Mouse (Mus musculus): Measurements from ENCODE around the gene Znhit1. TPM values are rescaled to one million over a fixed set of nuclear protein-coding genes. Genes with fewer than 3 reads are reported as not detected.

Gene Znhit1
- polyA plus RNA-seq, 1 experiment from 2014 or later, result 92.9 TPM

DNA sequence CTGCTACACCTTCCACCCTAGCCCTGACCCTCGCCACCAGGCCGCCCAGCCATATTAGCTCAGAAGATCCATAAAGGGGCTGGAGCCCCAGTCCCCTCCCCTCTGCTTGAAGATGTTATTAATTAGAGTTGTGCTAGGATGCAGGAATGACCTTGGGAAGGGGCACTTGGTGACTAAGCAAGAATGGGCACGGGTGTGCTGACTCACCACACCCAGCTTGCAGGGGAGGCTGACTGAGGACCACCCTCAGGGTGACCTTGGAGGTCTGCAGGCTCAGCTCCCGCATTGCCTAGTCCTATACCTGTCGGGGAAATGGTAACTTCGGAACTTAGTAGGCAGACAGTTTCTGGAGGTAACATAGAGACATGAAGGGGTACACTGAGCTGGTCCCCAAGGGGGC is 53.9 kb downstream of the Znhit1 start:
- H3K27ac ChIP-seq (ENCODE audit: low read depth, low read length), result no peak overlapping the region
- no peak overlapping the region for H3K4me3 ChIP-seq (ENCODE audit: low read depth, low read length)
- no peak for ATAC-seq (replicated peaks; ENCODE audit: insufficient number of reproducible peaks, low FRiP score, low TSS enrichment)
- H3K9me3 ChIP-seq (replicated peaks; ENCODE audit: control insufficient read depth, low read length), result no peaks in the 10 kb centered on the region
- no peak overlapping the region for H3K9ac ChIP-seq (ENCODE audit: low read depth, low read length)
- H3K27me3 ChIP-seq (ENCODE audit: control insufficient read depth, insufficient read depth, low read length), result no peaks in the 10 kb centered on the region
- no peaks in the 10 kb centered on the region for H3K4me1 ChIP-seq (ENCODE audit: control insufficient read depth, insufficient read depth, low read length)
- 79% methylated on average over 6 of the region's 6 CpGs for WGBS (ENCODE audit: insufficient replicate concordance)
- H3K4me2 ChIP-seq, result no peak overlapping the region
- no peaks in the 10 kb centered on the region for H3K36me3 ChIP-seq (ENCODE audit: control insufficient read depth, insufficient read depth, low read length)

DNA sequence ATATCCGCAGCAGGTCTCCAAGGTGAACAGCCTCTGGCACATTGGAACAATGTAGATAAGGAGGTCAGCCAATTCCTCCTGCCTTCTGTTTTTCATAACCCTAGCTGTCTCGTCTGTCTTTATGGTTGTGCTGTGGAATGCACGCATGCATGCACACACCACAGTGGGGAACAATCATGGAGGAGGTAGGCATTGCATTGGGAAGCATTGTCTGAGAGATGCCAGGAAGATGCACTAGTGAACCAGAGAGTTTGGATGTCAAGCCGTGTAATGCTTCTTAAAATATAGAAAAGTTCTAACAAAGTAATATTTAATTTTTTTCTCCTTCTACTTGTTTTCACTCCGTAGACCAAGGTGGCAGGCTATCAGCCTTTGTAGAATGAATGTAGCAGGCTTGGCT is 54.9 kb downstream of the Znhit1 start:
- Histone ChIP-seq H3K9ac (ENCODE audit: low read depth, low read length) (no peak overlapping the region), H3K4me2 (no peak overlapping the region), H3K4me1 (ENCODE audit: control insufficient read depth, insufficient read depth, low read length) (no peaks in the 10 kb centered on the region), H3K4me3 (ENCODE audit: low read depth, low read length) (no peak overlapping the region), H3K9me3 (replicated peaks; ENCODE audit: control insufficient read depth, low read length) (no peaks in the 10 kb centered on the region), H3K36me3 (ENCODE audit: control insufficient read depth, insufficient read depth, low read length) (no peaks in the 10 kb centered on the region), H3K27ac (ENCODE audit: low read depth, low read length) (no peak overlapping the region), H3K27me3 (ENCODE audit: control insufficient read depth, insufficient read depth, low read length) (no peaks in the 10 kb centered on the region)
- WGBS (ENCODE audit: insufficient replicate concordance), result 81% methylated on average over 5 of the region's 5 CpGs
- no peak for ATAC-seq (replicated peaks; ENCODE audit: insufficient number of reproducible peaks, low FRiP score, low TSS enrichment)

MicroRNAs encoded within 50 kb of the gene (microRNA counts, 519-probe panel; counts per million panel counts)
- microRNA mmu-miR-702, result 32.2 counts per million

Small RNA genes lying within 50 kb of the gene (microRNA-seq; reads per million reads assigned to microRNA genes)
- 31.8 reads per million, percentile 54 among the genes with 10 or more reads in this experiment for gene Mir702 (ENCODE audit: borderline number of aligned reads)

Other genes with a start within 250 kb of the Znhit1 start
- 13.3 and 16.3 TPM in 2 replicates for gene Col26a1, start 104.8 kb downstream of the Znhit1 start, polyA plus RNA-seq (2014; fragmentation: Nextera tagmentation; extraction: Ambion mirVana)
- 41.4 and 45.5 TPM in 2 replicates for gene Ift22, start 79.9 kb downstream of the Znhit1 start, polyA plus RNA-seq (2014; fragmentation: Nextera tagmentation; extraction: Ambion mirVana)
- gene Fis1, start 34.7 kb downstream of the Znhit1 start, polyA plus RNA-seq (2014; fragmentation: Nextera tagmentation; extraction: Ambion mirVana), result 279 and 286 TPM in 2 replicates
- gene Cldn15, start 21.4 kb downstream of the Znhit1 start, polyA plus RNA-seq (2014; fragmentation: Nextera tagmentation; extraction: Ambion mirVana), result 1.3 and 1.9 TPM in 2 replicates
- gene Plod3, start 1.0 kb downstream of the Znhit1 start, polyA plus RNA-seq (2014; fragmentation: Nextera tagmentation; extraction: Ambion mirVana), result 33.0 and 36.4 TPM in 2 replicates
- gene Vgf, start 38.4 kb upstream of the Znhit1 start, polyA plus RNA-seq (2014; fragmentation: Nextera tagmentation; extraction: Ambion mirVana), result 0.20 TPM in 1 of 2 replicates, not detected in the other
- 131 and 145 TPM in 2 replicates for gene Ap1s1, start 58.1 kb upstream of the Znhit1 start, polyA plus RNA-seq (2014; fragmentation: Nextera tagmentation; extraction: Ambion mirVana)
- 0.52 and 0.97 TPM in 2 replicates for gene Serpine1, start 84.2 kb upstream of the Znhit1 start, polyA plus RNA-seq (2014; fragmentation: Nextera tagmentation; extraction: Ambion mirVana)
- gene Trim56, start 128.2 kb upstream of the Znhit1 start, polyA plus RNA-seq (2014; fragmentation: Nextera tagmentation; extraction: Ambion mirVana), result 5.8 and 9.4 TPM in 2 replicates
- gene Muc3, start 161.3 kb upstream of the Znhit1 start, polyA plus RNA-seq (2014; fragmentation: Nextera tagmentation; extraction: Ambion mirVana), result not detected in 2 replicates
- gene Muc3a, start 224.4 kb upstream of the Znhit1 start, polyA plus RNA-seq (2014; fragmentation: Nextera tagmentation; extraction: Ambion mirVana), result 0.27 and 0.45 TPM in 2 replicates